In the genomic region with DNA sequence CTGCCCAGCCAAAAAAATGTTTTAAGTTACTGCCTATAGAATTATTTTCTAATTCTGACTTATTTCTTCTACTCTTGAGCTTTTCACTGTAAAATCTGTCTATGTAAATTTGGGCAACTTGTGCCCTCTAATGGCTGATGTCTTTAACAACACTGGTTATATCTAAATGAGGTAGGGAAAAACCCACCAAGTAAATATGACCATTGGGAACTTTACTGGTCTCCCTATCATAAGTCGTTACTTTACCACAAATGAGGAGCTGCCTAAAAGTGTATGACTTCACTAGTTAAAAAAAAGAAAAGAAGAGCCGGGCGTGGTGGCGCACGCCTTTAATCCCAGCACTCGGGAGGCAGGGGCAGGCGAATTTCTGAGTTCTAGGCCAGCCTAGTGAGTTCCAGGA, we compare ENCODE assay signal across 8 mouse cellular contexts. TPM values are rescaled to one million over a fixed set of nuclear protein-coding genes. Genes with fewer than 3 reads are reported as not detected.
DNase-seq lines count a peak whose midpoint lies in the region; ATAC-seq and TF ChIP-seq lines count a peak whose summit lies in the region.

No protein-coding gene starts in this region.

- H3K27me3 ChIP-seq in heart, embryonic 13.5 days (replicated peaks) = no peaks in the 10 kb centered on the region
- no peaks in the 10 kb centered on the region for H3K27me3 ChIP-seq in MEL (ENCODE audit: control insufficient read depth in 1 of 2, insufficient read depth in 2 of 2, low read length in 2 of 2)
- no peaks in the 10 kb centered on the region for H3K27me3 ChIP-seq in forebrain, embryonic 15.5 days
- H3K27me3 ChIP-seq in liver, embryonic 16.5 days (ENCODE audit: control insufficient read depth, insufficient read depth, low read depth, low read length) = no peaks in the 10 kb centered on the region

- ATAC-seq in heart, embryonic 13.5 days (ENCODE audit: extremely low read depth, insufficient number of reproducible peaks, low FRiP score, low TSS enrichment) = no peak
- no peak for ATAC-seq in forebrain, embryonic 15.5 days (replicated peaks)
- no peak for ATAC-seq in liver, embryonic 16.5 days (ENCODE audit: low read depth)
- ATAC-seq in inflammation-experienced regulatory T-cells, adult 6 months = no peak

- H3K27ac ChIP-seq in heart, embryonic 13.5 days (replicated peaks) = no peak overlapping the region
- H3K27ac ChIP-seq in MEL (ENCODE audit: control insufficient read depth, low read depth, low read length) = 0 out of 2 replicates have a peak overlapping the region, but pooled peaks have one; percentile 8
- H3K27ac ChIP-seq in forebrain, embryonic 15.5 days (replicated peaks) = no peak overlapping the region
- H3K27ac ChIP-seq in liver, embryonic 16.5 days (ENCODE audit: low read length) = peak overlapping the region; percentile 28; the same call in 1 of the 2 replicates

- H3K4me2 ChIP-seq in heart, embryonic 13.5 days = peak overlapping the region; percentile 65
- H3K4me2 ChIP-seq in forebrain, embryonic 15.5 days (replicated peaks) = peak overlapping the region; percentile 55
- H3K4me2 ChIP-seq in liver, embryonic 16.5 days (ENCODE audit: low read depth, low read length) = peak overlapping the region; percentile 58

- H3K4me3 ChIP-seq in heart, embryonic 13.5 days = peak overlapping the region; percentile 100
- H3K4me3 ChIP-seq in MEL (ENCODE audit: control insufficient read depth in 1 of 2, insufficient read depth in 1 of 2, low read depth in 2 of 2, low read length in 2 of 2) = peak overlapping the region in 1 of 2 experiments; percentile 28; a peak in 2 of 4 replicates
- peak overlapping the region; percentile 66 for H3K4me3 ChIP-seq in forebrain, embryonic 15.5 days
- peak overlapping the region; percentile 66 for H3K4me3 ChIP-seq in liver, embryonic 16.5 days (ENCODE audit: low read depth, low read length)

- H3K9ac ChIP-seq in heart, embryonic 13.5 days = peak overlapping the region; percentile 35
- H3K9ac ChIP-seq in MEL (ENCODE audit: control insufficient read depth, low read depth, low read length, poor library complexity, severe bottlenecking) = peak overlapping the region; percentile 40
- peak overlapping the region; percentile 4; the same call in 1 of the 2 replicates for H3K9ac ChIP-seq in forebrain, embryonic 15.5 days (replicated peaks)
- H3K9ac ChIP-seq in liver, embryonic 16.5 days (ENCODE audit: low read depth, low read length) = peak overlapping the region; percentile 60

- TF ChIP-seq CTCF in MEL (IDR thresholded peaks at IDR 0.05 in 2 of 3, conservative IDR thresholded peaks at IDR 0.05 in 1 of 3; ENCODE audit: control insufficient read depth in 1 of 3, insufficient read depth in 1 of 3, low read depth in 2 of 3, low read length in 3 of 3, poor library complexity in 1 of 3, severe bottlenecking in 1 of 3) = peak in 2 of 3 experiments; percentile 21 to 62; a peak in 3 of 6 replicates

- TF ChIP-seq RAD21 in MEL (IDR thresholded peaks at IDR 0.05; ENCODE audit: low read depth, low read length) = peak; percentile 32

- TF ChIP-seq POLR2A in MEL (IDR thresholded peaks at IDR 0.05; ENCODE audit: control insufficient read depth in 1 of 2, insufficient read depth in 1 of 2, low read depth in 1 of 2, low read length in 2 of 2, poor library complexity in 1 of 2) = no peak

- H3K4me1 ChIP-seq in heart, embryonic 13.5 days = peaks cover 50% of the 10 kb centered on the region
- H3K4me1 ChIP-seq in MEL (ENCODE audit: control insufficient read depth in 1 of 2, insufficient read depth in 2 of 2, low read length in 2 of 2) = peaks cover 3 to 7% of the 10 kb centered on the region in 2 experiments; a peak in 2 of 4 replicates
- peaks cover 67% of the 10 kb centered on the region for H3K4me1 ChIP-seq in forebrain, embryonic 15.5 days
- peaks cover 44% of the 10 kb centered on the region for H3K4me1 ChIP-seq in liver, embryonic 16.5 days (ENCODE audit: control insufficient read depth, low read depth, low read length)

- peaks cover 49% of the 10 kb centered on the region for H3K36me3 ChIP-seq in heart, embryonic 13.5 days
- H3K36me3 ChIP-seq in MEL (ENCODE audit: control insufficient read depth in 1 of 2, insufficient read depth in 2 of 2, low read length in 2 of 2) = peaks cover 7 to 25% of the 10 kb centered on the region in 2 experiments
- H3K36me3 ChIP-seq in forebrain, embryonic 15.5 days = peaks cover 42% of the 10 kb centered on the region
- H3K36me3 ChIP-seq in liver, embryonic 16.5 days (ENCODE audit: control insufficient read depth, insufficient read depth) = peaks cover 49% of the 10 kb centered on the region

- peaks cover 35% of the 10 kb centered on the region for H3K79me2 ChIP-seq in MEL (ENCODE audit: control insufficient read depth, insufficient read depth, low read length, poor library complexity)

- no peak for DNase-seq in heart, postnatal 4 days
- peak; percentile 63 for DNase-seq in MEL (ENCODE audit: low read depth, low spot score)
- DNase-seq in right cerebral cortex, adult 2 months (ENCODE audit: low spot score in 2 of 2) = no peak
- no peak for DNase-seq in right cerebral cortex, postnatal 14 days

- no peak for TF ChIP-seq EP300 in MEL (IDR thresholded peaks at IDR 0.05; ENCODE audit: low read depth in 1 of 2, low read length in 2 of 2)

- H3K9me3 ChIP-seq in heart, embryonic 13.5 days = no peaks in the 10 kb centered on the region
- no peaks in the 10 kb centered on the region for H3K9me3 ChIP-seq in MEL (replicated peaks; ENCODE audit: insufficient read depth, low read length)
- H3K9me3 ChIP-seq in forebrain, embryonic 15.5 days = no peaks in the 10 kb centered on the region
- H3K9me3 ChIP-seq in liver, embryonic 16.5 days (replicated peaks; ENCODE audit: control insufficient read depth, low read length) = no peaks in the 10 kb centered on the region

- WGBS in heart, embryonic 13.5 days = 66% methylated on average over 7 of the region's 7 CpGs
- WGBS in forebrain, embryonic 15.5 days = 64% methylated on average over 7 of the region's 7 CpGs
- 36% methylated on average over 7 of the region's 7 CpGs for WGBS in liver, embryonic 16.5 days (ENCODE audit: insufficient replicate concordance)

TF ChIP-seq in MEL, 35 proteins besides CTCF, POLR2A, EP300 and RAD21:
- TF ChIP-seq SMC3 (IDR thresholded peaks at IDR 0.05; ENCODE audit: low read depth, low read length) = peak; percentile 18; the same call in 1 of the 2 replicates
- no peak for TF ChIP-seq MYC (IDR thresholded peaks at IDR 0.05; ENCODE audit: low read depth, low read length)
- no peak for TF ChIP-seq KAT2A (conservative IDR thresholded peaks at IDR 0.05; ENCODE audit: low read depth, low read length)
- peak; percentile 51; the same call in 1 of the 2 replicates for TF ChIP-seq SIN3A (IDR thresholded peaks at IDR 0.05; ENCODE audit: low read length)

RNA-seq across cellular contexts. Expression of gene H3f3a, which starts 2.8 kb away (rescaled TPM):
- 1,623 and 1,726 TPM in 2 replicates for polyA plus RNA-seq in heart, embryonic 13.5 days (2015; fragmentation: Nextera tagmentation; extraction: Ambion mirVana)
- total RNA-seq in heart, postnatal 4 days (2021) = 1,000 to 10,000 TPM in 1 of 2 experiments, 100 to 1,000 TPM in 1; 959 to 1,008 TPM
- total RNA-seq in MEL (2012; rRNA removed) = 573 and 574 TPM in 2 replicates
- polyA plus RNA-seq in MEL (2012; ENCODE audit: insufficient read depth in 1 of 2, insufficient read length in 2 of 2, low read depth in 1 of 2, low replicate concordance in 2 of 2, missing spikeins in 1 of 2) = 100 to 1,000 TPM; 265 to 903 TPM
- polyA plus RNA-seq in forebrain, embryonic 15.5 days (2015; fragmentation: Nextera tagmentation; extraction: Ambion mirVana) = 3,899 and 4,029 TPM in 2 replicates
- 2,020 and 2,074 TPM in 2 replicates for polyA plus RNA-seq in liver, embryonic 16.5 days (2015; fragmentation: Nextera tagmentation; extraction: Ambion mirVana)
- polyA plus RNA-seq in inflammation-experienced regulatory T-cells, adult 6 months (2017; shearing (Covaris generic)) = 100 to 1,000 TPM; 553 to 843 (median 762) TPM

RNA-seq across cellular contexts. Expression of gene Sde2, which starts 40.0 kb away (rescaled TPM):
- 22.0 and 23.9 TPM in 2 replicates for polyA plus RNA-seq in heart, embryonic 13.5 days (2015; fragmentation: Nextera tagmentation; extraction: Ambion mirVana)
- total RNA-seq in heart, postnatal 4 days (2021) = 10 to 100 TPM; 17.7 to 19.8 TPM
- total RNA-seq in MEL (2012; rRNA removed) = 31.4 and 35.5 TPM in 2 replicates
- 10 to 100 TPM in 1 of 2 experiments, not detected in 1; 48.0 TPM for polyA plus RNA-seq in MEL (2012; ENCODE audit: insufficient read depth in 1 of 2, insufficient read length in 2 of 2, low read depth in 1 of 2, low replicate concordance in 2 of 2, missing spikeins in 1 of 2)
- polyA plus RNA-seq in forebrain, embryonic 15.5 days (2015; fragmentation: Nextera tagmentation; extraction: Ambion mirVana) = 35.7 and 35.9 TPM in 2 replicates
- 20.9 and 21.5 TPM in 2 replicates for polyA plus RNA-seq in liver, embryonic 16.5 days (2015; fragmentation: Nextera tagmentation; extraction: Ambion mirVana)
- polyA plus RNA-seq in inflammation-experienced regulatory T-cells, adult 6 months (2017; shearing (Covaris generic)) = 10 to 100 TPM; 33.8 to 42.9 (median 37.5) TPM

Comparison
In these comparisons a context has a peak if more than half of its experiments do, and no peak if none do; other contexts are left out.
1. H3K27ac ChIP-seq: peak in MEL (single experiment) and liver, embryonic 16.5 days (single experiment); none in heart, embryonic 13.5 days (single experiment) and forebrain, embryonic 15.5 days (single experiment).
2. H3K9ac ChIP-seq: peak in every context shown above with its lines; median percentile 60 in liver, embryonic 16.5 days; 40 in MEL; 35 in heart, embryonic 13.5 days; 4 in forebrain, embryonic 15.5 days.
3. Peak in every context shown above with its lines, with median percentiles within 50 percentile points of each other: H3K4me2 ChIP-seq.